Mouse (Mus musculus): ENCODE results near the gene Rac2. TPM values are rescaled to one million over a fixed set of nuclear protein-coding genes. Genes with fewer than 3 reads are reported as not detected.
A peak's percentile ranks its signal among the peaks of the same experiment; 100 is the strongest.

Rac2 gene
- total RNA-seq, 1 experiment from 2014 or later = 145 TPM

DNA sequence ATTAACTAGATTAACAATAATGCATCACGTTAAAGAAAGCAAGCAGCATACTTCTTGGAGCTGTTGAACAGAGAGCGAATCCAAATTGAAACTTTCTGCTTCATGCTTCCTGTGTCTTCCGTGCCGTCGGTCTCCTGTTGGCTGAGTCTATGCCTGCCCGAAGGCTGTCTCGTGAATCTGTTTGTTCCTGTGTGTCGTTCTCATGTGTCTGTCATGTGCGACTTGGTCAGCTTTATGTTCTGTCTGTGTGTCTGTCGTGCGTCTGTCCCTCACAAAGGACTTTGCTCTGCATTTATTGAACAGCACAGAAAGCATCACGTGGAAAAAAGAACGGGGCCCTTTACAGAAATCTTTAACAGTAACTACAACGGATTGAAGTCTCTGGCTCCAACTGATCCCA is 59.6 kb downstream of the Rac2 start:
- no peak for ATAC-seq (replicated peaks in 1 of 2; ENCODE audit: insufficient read depth in 1 of 2, low FRiP score in 2 of 2, low TSS enrichment in 1 of 2, low read depth in 1 of 2, poor library complexity in 2 of 2, severe bottlenecking in 2 of 2)

DNA sequence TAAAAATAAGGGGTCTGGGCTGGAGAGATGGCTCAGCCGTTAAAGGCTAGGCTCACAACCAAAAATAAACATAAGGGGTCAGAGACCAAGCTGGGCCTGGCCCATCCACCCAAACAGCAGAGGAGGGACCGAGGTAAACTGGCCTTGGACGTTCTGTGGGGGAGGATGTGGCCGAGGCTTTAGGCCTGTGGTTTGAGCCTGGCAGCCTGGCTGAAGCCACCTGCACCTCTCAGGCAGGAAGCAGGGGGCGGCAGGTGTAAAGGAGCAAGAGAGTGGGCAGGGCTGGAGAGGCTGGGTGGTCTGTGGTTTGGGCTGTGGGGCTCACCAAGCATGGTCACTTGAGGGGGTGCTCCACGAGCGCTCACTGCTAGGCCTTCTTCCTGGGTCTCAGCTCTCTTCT is 60.6 kb downstream of the Rac2 start:
- ATAC-seq (replicated peaks in 1 of 2; ENCODE audit: insufficient read depth in 1 of 2, low FRiP score in 2 of 2, low TSS enrichment in 1 of 2, low read depth in 1 of 2, poor library complexity in 2 of 2, severe bottlenecking in 2 of 2) = 0 out of 4 replicates have a peak, but pooled peaks of 1 of the 2 experiments have one; percentile 14

DNA sequence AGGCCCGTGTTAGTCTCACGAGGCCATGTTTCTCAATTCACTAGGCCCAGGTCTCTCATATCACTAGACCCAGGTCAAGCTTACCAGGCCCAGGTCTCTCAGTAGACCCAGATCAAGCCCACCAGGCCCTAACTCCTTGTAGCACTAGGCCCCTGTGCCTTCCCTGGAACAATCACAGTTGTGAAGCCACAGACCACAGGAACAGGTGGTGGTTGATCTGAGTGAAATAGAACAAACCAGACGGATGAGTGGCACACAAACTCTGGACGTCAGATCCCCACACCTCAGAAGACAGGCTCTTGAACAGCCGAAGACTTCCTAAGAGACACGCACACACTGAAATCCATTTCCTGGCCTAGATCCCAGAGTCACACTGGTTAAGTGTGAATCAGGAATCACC is 61.8 kb downstream of the Rac2 start:
- ATAC-seq (replicated peaks in 1 of 2; ENCODE audit: insufficient read depth in 1 of 2, low FRiP score in 2 of 2, low TSS enrichment in 1 of 2, low read depth in 1 of 2, poor library complexity in 2 of 2, severe bottlenecking in 2 of 2) = peak in 1 of 2 experiments; percentile 40; a peak in 2 of 4 replicates

DNA sequence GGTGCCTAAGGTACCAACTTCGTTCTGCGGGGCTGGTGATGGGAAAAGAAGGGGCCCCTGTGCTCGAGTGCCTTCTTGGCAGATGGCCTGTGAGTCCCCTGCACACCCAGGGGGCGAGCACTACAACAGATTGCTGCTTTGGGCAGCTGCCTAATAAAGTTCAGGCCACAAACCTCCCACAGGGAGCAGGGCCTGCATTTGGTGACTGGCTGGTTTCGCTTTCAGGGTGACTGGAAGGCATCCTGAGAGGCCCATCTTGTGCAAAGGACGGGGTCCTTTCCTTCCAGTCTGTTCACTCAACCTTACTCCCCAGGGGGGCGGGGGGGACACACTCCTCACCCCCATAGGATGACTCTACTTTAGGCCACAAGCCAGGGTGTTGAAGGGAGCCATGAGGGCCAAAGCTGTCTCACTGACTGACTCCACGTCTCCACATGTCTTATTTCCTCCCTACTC is 62.4 kb downstream of the Rac2 start:
- ATAC-seq (replicated peaks in 1 of 2; ENCODE audit: insufficient read depth in 1 of 2, low FRiP score in 2 of 2, low TSS enrichment in 1 of 2, low read depth in 1 of 2, poor library complexity in 2 of 2, severe bottlenecking in 2 of 2) = peak; percentile 36 to 47; a peak in 1 of 4 replicates

DNA sequence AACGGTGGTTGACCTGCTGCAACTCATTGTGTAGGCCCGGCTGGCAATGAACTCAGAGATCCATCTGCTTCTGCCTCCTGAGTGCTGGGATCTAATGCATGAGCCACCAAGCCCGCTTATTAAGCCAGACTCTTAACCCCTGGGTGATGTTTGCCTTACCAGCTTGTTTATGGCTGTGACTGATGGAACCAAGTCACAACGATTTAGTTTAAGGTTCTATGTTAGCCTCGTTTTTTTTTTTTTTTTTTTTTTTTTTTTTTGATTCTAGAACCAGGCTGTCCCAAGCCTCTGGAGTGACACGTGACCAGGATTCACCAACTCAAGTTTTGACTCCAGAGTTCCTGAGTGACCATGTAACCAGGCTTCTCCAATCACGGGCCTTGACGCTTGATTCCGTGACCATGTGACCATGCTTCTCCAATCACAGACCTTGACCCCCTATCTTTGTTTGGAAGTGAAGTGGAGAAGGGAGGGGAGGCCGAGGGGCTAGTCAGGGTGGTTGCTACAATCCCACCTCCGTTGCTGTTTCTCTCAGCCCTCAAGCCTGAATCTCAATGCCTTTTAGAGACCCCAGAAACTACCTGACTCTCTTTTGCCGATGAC is 63.2 kb downstream of the Rac2 start:
- ATAC-seq (replicated peaks in 1 of 2; ENCODE audit: insufficient read depth in 1 of 2, low FRiP score in 2 of 2, low TSS enrichment in 1 of 2, low read depth in 1 of 2, poor library complexity in 2 of 2, severe bottlenecking in 2 of 2) = no peak

Other genes with a start within 250 kb of the Rac2 start
- gene Csf2rb, start 247.0 kb downstream of the Rac2 start, total RNA-seq (2017) = 21.4 and 24.5 TPM in 2 replicates
- gene Tex33, start 176.9 kb downstream of the Rac2 start, total RNA-seq (2017) = 0.75 TPM in 1 of 2 replicates, not detected in the other
- gene Tst, start 166.9 kb downstream of the Rac2 start, total RNA-seq (2017) = 9.5 and 16.6 TPM in 2 replicates
- 19.4 and 24.1 TPM in 2 replicates for gene Mpst, start 166.4 kb downstream of the Rac2 start, total RNA-seq (2017)
- gene Kctd17, start 144.2 kb downstream of the Rac2 start, total RNA-seq (2017) = 17.7 and 21.4 TPM in 2 replicates
- gene Tmprss6, start 104.1 kb downstream of the Rac2 start, total RNA-seq (2017) = not detected in 2 replicates
- gene Il2rb, start 77.5 kb downstream of the Rac2 start, total RNA-seq (2017) = 2.6 and 2.9 TPM in 2 replicates
- gene C1qtnf6, start 41.4 kb downstream of the Rac2 start, total RNA-seq (2017) = 1.3 and 2.5 TPM in 2 replicates
- not detected in 2 replicates for gene Sstr3, start 28.1 kb downstream of the Rac2 start, total RNA-seq (2017)
- gene Cyth4, start 24.3 kb upstream of the Rac2 start, total RNA-seq (2017) = 50.4 and 75.4 TPM in 2 replicates
- 0.20 and 1.3 TPM in 2 replicates for gene Elfn2, start 146.0 kb upstream of the Rac2 start, total RNA-seq (2017)
- 45.7 and 53.7 TPM in 2 replicates for gene Mfng, start 200.7 kb upstream of the Rac2 start, total RNA-seq (2017)
- gene Card10, start 230.3 kb upstream of the Rac2 start, total RNA-seq (2017) = 0.13 TPM in 1 of 2 replicates, not detected in the other

Data from hematopoietic stem cell, adult 5-6 weeks (primary cell).